In the genomic region with DNA sequence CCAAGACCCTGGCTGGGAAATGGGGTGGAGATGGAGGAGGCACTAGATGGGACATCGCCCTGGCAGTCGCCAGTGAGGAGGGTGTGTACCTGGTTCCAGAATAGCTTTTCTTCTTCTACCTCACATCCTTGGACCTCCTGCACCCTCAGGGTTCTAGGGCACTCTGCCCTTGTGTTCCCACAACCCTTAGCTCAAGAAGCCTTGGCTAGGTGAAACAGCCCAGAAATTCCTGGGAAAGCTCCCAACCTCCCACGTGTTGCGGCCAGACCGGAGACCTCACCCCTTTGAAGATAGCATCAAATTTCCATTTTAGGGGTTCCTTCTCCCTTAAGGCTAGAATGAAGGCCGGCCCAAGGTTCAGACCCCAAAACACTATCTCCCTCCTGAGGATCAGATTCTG, we compare ENCODE assay signal across 9 mouse cellular contexts. TPM values are rescaled to one million over a fixed set of nuclear protein-coding genes. Genes with fewer than 3 reads are reported as not detected.
DNase-seq lines count a peak whose midpoint lies in the region; ATAC-seq and TF ChIP-seq lines count a peak whose summit lies in the region.
"Had no signal": no experiment of that assay in that cellular context is flagged by ENCODE, and none has a peak within 500 bp of the region (broad histone marks: within the 10 kb centered on the region; RNA-seq: fewer than 3 reads in every experiment).

No protein-coding gene starts in this region.

- 0 out of 2 replicates have a peak, but pooled peaks have one; percentile 30 for TF ChIP-seq POLR2A in embryonic fibroblast, embryonic 13.5 days (IDR thresholded peaks at IDR 0.05; ENCODE audit: low read depth, low read length)

- DNase-seq in heart, postnatal 36 days: no peak
- no peak for DNase-seq in layer of hippocampus, postnatal 36 days
- DNase-seq in spleen, postnatal 36 days (ENCODE audit: low spot score in 2 of 2): no peak

- H3K4me1 ChIP-seq in heart, embryonic 16.5 days (ENCODE audit: control insufficient read depth, insufficient read depth, low read length): peaks cover 19% of the 10 kb centered on the region
- peaks cover 20% of the 10 kb centered on the region for H3K4me1 ChIP-seq in midbrain, embryonic 12.5 days
- peaks cover 5% of the 10 kb centered on the region for H3K4me1 ChIP-seq in midbrain, embryonic 16.5 days (ENCODE audit: control insufficient read depth, insufficient read depth, low read length)
- H3K4me1 ChIP-seq in embryonic fibroblast, embryonic 13.5 days (ENCODE audit: control insufficient read depth, insufficient read depth, low read length): peaks cover 14% of the 10 kb centered on the region; the same call in 1 of the 2 replicates
- H3K4me1 ChIP-seq in stomach, embryonic 14.5 days (ENCODE audit: control insufficient read depth, insufficient read depth, low read length): peaks cover 11% of the 10 kb centered on the region

- no peak for ATAC-seq in heart, embryonic 16.5 days (replicated peaks; ENCODE audit: extremely low read depth, insufficient read depth, low FRiP score)
- ATAC-seq in midbrain, embryonic 12.5 days (ENCODE audit: low FRiP score, low read depth): no peak
- ATAC-seq in midbrain, embryonic 16.5 days: no peak
- no peak for ATAC-seq in stomach, embryonic 14.5 days (ENCODE audit: insufficient number of reproducible peaks, insufficient read depth, low FRiP score, low read depth)

- no peak overlapping the region for H3K9ac ChIP-seq in heart, embryonic 16.5 days (ENCODE audit: low read length)
- H3K9ac ChIP-seq in midbrain, embryonic 12.5 days (replicated peaks): no peak overlapping the region
- H3K9ac ChIP-seq in midbrain, embryonic 16.5 days (ENCODE audit: low read depth, low read length): no peak overlapping the region
- H3K9ac ChIP-seq in stomach, embryonic 14.5 days (replicated peaks; ENCODE audit: low read depth, low read length): no peak overlapping the region

- no peak overlapping the region for H3K27ac ChIP-seq in heart, embryonic 16.5 days (ENCODE audit: low read length)
- no peak overlapping the region for H3K27ac ChIP-seq in midbrain, embryonic 12.5 days (replicated peaks)
- H3K27ac ChIP-seq in midbrain, embryonic 16.5 days (ENCODE audit: low read length): no peak overlapping the region
- peak overlapping the region; percentile 53 for H3K27ac ChIP-seq in embryonic fibroblast, embryonic 13.5 days (ENCODE audit: insufficient read depth, low read length)
- H3K27ac ChIP-seq in stomach, embryonic 14.5 days (ENCODE audit: low read length): no peak overlapping the region
- H3K27ac ChIP-seq: left cerebral cortex, adult 2 months had no signal

- no peak for TF ChIP-seq CTCF in embryonic fibroblast, embryonic 13.5 days (IDR thresholded peaks at IDR 0.05; ENCODE audit: borderline replicate concordance, insufficient read depth, low read length)

- intact Hi-C loops in heart, postnatal 36 days (cut with DNase I): no loop called here

- peaks cover 24% of the 10 kb centered on the region for H3K27me3 ChIP-seq in heart, embryonic 16.5 days (ENCODE audit: control insufficient read depth, insufficient read depth, low read length)
- H3K27me3 ChIP-seq in midbrain, embryonic 12.5 days: peaks cover 64% of the 10 kb centered on the region
- peaks cover 29% of the 10 kb centered on the region for H3K27me3 ChIP-seq in midbrain, embryonic 16.5 days (ENCODE audit: control insufficient read depth, insufficient read depth, low read depth, low read length)
- H3K27me3 ChIP-seq in stomach, embryonic 14.5 days (ENCODE audit: control insufficient read depth, insufficient read depth, low read length): peaks cover 14% of the 10 kb centered on the region; the same call in 1 of the 2 replicates

- no peaks in the 10 kb centered on the region for H3K9me3 ChIP-seq in heart, embryonic 16.5 days (replicated peaks; ENCODE audit: control insufficient read depth, low read length)
- no peaks in the 10 kb centered on the region for H3K9me3 ChIP-seq in midbrain, embryonic 12.5 days
- no peaks in the 10 kb centered on the region for H3K9me3 ChIP-seq in midbrain, embryonic 16.5 days (replicated peaks; ENCODE audit: control insufficient read depth, low read length, poor library complexity, severe bottlenecking)
- no peaks in the 10 kb centered on the region for H3K9me3 ChIP-seq in stomach, embryonic 14.5 days (ENCODE audit: control insufficient read depth, low read depth, low read length)

- 41% methylated on average over 6 of the region's 6 CpGs for WGBS in heart, embryonic 16.5 days
- 54% methylated on average over 6 of the region's 6 CpGs for WGBS in midbrain, embryonic 12.5 days
- WGBS in midbrain, embryonic 16.5 days: 60% methylated on average over 6 of the region's 6 CpGs
- 41% methylated on average over 6 of the region's 6 CpGs for WGBS in stomach, embryonic 14.5 days

- H3K36me3 ChIP-seq in heart, embryonic 16.5 days (ENCODE audit: control insufficient read depth, insufficient read depth): no peaks in the 10 kb centered on the region
- H3K36me3 ChIP-seq in midbrain, embryonic 12.5 days: no peaks in the 10 kb centered on the region
- H3K36me3 ChIP-seq in midbrain, embryonic 16.5 days (ENCODE audit: control insufficient read depth, insufficient read depth, low read length): no peaks in the 10 kb centered on the region
- H3K36me3 ChIP-seq in stomach, embryonic 14.5 days (ENCODE audit: control insufficient read depth, insufficient read depth, low read length): no peaks in the 10 kb centered on the region

- H3K4me3 ChIP-seq in heart, embryonic 16.5 days (ENCODE audit: low read length): peak overlapping the region; percentile 58
- peak overlapping the region; percentile 47; the same call in 1 of the 2 replicates for H3K4me3 ChIP-seq in midbrain, embryonic 12.5 days
- H3K4me3 ChIP-seq in midbrain, embryonic 16.5 days (ENCODE audit: low read depth, low read length): no peak overlapping the region
- peak overlapping the region; percentile 59 for H3K4me3 ChIP-seq in embryonic fibroblast, embryonic 13.5 days (ENCODE audit: insufficient read depth, low read length)
- H3K4me3 ChIP-seq in stomach, embryonic 14.5 days (ENCODE audit: low read depth, low read length): peak overlapping the region; percentile 39; the same call in 1 of the 2 replicates

- peak overlapping the region; percentile 79 for H3K4me2 ChIP-seq in heart, embryonic 16.5 days (ENCODE audit: low read depth, low read length)
- no peak overlapping the region; the same call in 1 of the 2 replicates for H3K4me2 ChIP-seq in midbrain, embryonic 12.5 days (replicated peaks)
- H3K4me2 ChIP-seq in midbrain, embryonic 16.5 days (ENCODE audit: low read length): no peak overlapping the region; the same call in 1 of the 2 replicates
- H3K4me2 ChIP-seq in stomach, embryonic 14.5 days (replicated peaks; ENCODE audit: low read depth, low read length): no peak overlapping the region

RNA-seq across cellular contexts. Expression of gene Tent5b, which starts 0.8 kb away (rescaled TPM):
- 1.0 and 1.3 TPM in 2 replicates for polyA plus RNA-seq in heart, embryonic 16.5 days (2015; fragmentation: Nextera tagmentation; extraction: Ambion mirVana)
- 1 to 10 TPM; 2.1 to 2.2 TPM for total RNA-seq in heart, postnatal 36 days (2021)
- polyA plus RNA-seq in midbrain, embryonic 12.5 days (2016; fragmentation: Nextera tagmentation; extraction: Ambion mirVana): 0.13 and 0.60 TPM in 2 replicates
- 0.15 TPM in 2 replicates for polyA plus RNA-seq in midbrain, embryonic 16.5 days (2015; fragmentation: Nextera tagmentation; extraction: Ambion mirVana)
- 9.1 and 13.3 TPM in 2 replicates for polyA plus RNA-seq in embryonic fibroblast, embryonic 13.5 days (2011; ENCODE audit: insufficient read length, low read depth, missing spikeins)
- polyA plus RNA-seq in stomach, embryonic 14.5 days (2014; fragmentation: Nextera tagmentation; extraction: Ambion mirVana): 0.39 and 0.45 TPM in 2 replicates
- total RNA-seq in layer of hippocampus, postnatal 36 days (2021): not detected
- total RNA-seq: left cerebral cortex, adult 2 months had no signal

RNA-seq across cellular contexts. Expression of gene Trnp1, which starts 17.6 kb away (rescaled TPM):
- polyA plus RNA-seq in heart, embryonic 16.5 days (2015; fragmentation: Nextera tagmentation; extraction: Ambion mirVana): 0.64 and 1.5 TPM in 2 replicates
- 1 to 10 TPM; 1.7 to 2.0 TPM for total RNA-seq in heart, postnatal 36 days (2021)
- polyA plus RNA-seq in midbrain, embryonic 12.5 days (2016; fragmentation: Nextera tagmentation; extraction: Ambion mirVana): 1.9 and 2.3 TPM in 2 replicates
- 5.7 and 8.2 TPM in 2 replicates for polyA plus RNA-seq in midbrain, embryonic 16.5 days (2015; fragmentation: Nextera tagmentation; extraction: Ambion mirVana)
- 32.3 and 37.4 TPM in 2 replicates for polyA plus RNA-seq in embryonic fibroblast, embryonic 13.5 days (2011; ENCODE audit: insufficient read length, low read depth, missing spikeins)
- polyA plus RNA-seq in stomach, embryonic 14.5 days (2014; fragmentation: Nextera tagmentation; extraction: Ambion mirVana): 2.5 and 3.6 TPM in 2 replicates
- 100 to 1,000 TPM; 168 to 190 TPM for total RNA-seq in layer of hippocampus, postnatal 36 days (2021)

RNA-seq across cellular contexts. Expression of gene Kdf1, which starts 38.0 kb away (rescaled TPM):
- 3.1 and 4.5 TPM in 2 replicates for polyA plus RNA-seq in heart, embryonic 16.5 days (2015; fragmentation: Nextera tagmentation; extraction: Ambion mirVana)
- not detected for total RNA-seq in heart, postnatal 36 days (2021)
- polyA plus RNA-seq in midbrain, embryonic 12.5 days (2016; fragmentation: Nextera tagmentation; extraction: Ambion mirVana): 0.57 and 0.89 TPM in 2 replicates
- 0.61 and 0.69 TPM in 2 replicates for polyA plus RNA-seq in midbrain, embryonic 16.5 days (2015; fragmentation: Nextera tagmentation; extraction: Ambion mirVana)
- not detected in 2 replicates for polyA plus RNA-seq in embryonic fibroblast, embryonic 13.5 days (2011; ENCODE audit: insufficient read length, low read depth, missing spikeins)
- polyA plus RNA-seq in stomach, embryonic 14.5 days (2014; fragmentation: Nextera tagmentation; extraction: Ambion mirVana): 30.1 and 31.6 TPM in 2 replicates
- under 1 TPM; 0.20 to 0.35 TPM for total RNA-seq in layer of hippocampus, postnatal 36 days (2021)
